Mouse (Mus musculus) lung, postnatal 0 days (tissue): Measurements from ENCODE around the gene Mast1. TPM values are rescaled to one million over a fixed set of nuclear protein-coding genes. Genes with fewer than 3 reads are reported as not detected.

Source experiments
- ATAC-seq: fragments of 200-750 bp; cut with Nextera tagmentation; 2 replicates; pipeline ENCODE4 v1.8.0; 2017; ENCODE audit warnings: moderate library complexity
- DNase-seq: peaks from one replicate; pipeline ENCODE4 v3.0.0-alpha.2; 2016; ENCODE audit warnings: low spot score
- H3K27ac ChIP-seq: fragments of 300-500 bp; sonication (generic); 2 replicates; pipeline ENCODE4 v1.5.1; 2014; ENCODE audit warnings: antibody characterized with exemption, mild to moderate bottlenecking, low read length, mixed read lengths
- H3K27me3 ChIP-seq: fragments of 300-500 bp; sonication (generic); replicated peaks from 2 replicates; pipeline ENCODE4 v1.6.1; 2014; ENCODE audit warnings: low read length, mixed read lengths; ENCODE audit not compliant: insufficient read depth
- H3K36me3 ChIP-seq: fragments of 300-500 bp; sonication (generic); 2 replicates; pipeline ENCODE4 v1.6.1; 2014; ENCODE audit warnings: low read length, mixed read lengths; ENCODE audit not compliant: insufficient read depth
- H3K4me1 ChIP-seq: fragments of 300-500 bp; sonication (generic); 2 replicates; pipeline ENCODE4 v1.6.1; 2014; ENCODE audit warnings: antibody characterized with exemption, low read depth, low read length, mixed read lengths; ENCODE audit not compliant: insufficient read depth
- H3K4me2 ChIP-seq: fragments of 300-500 bp; sonication (generic); replicated peaks from 2 replicates; pipeline ENCODE4 v1.6.1; 2014; ENCODE audit warnings: low read depth, mild to moderate bottlenecking, low read length, moderate library complexity, mixed read lengths
- H3K4me3 ChIP-seq: fragments of 300-500 bp; sonication (generic); 2 replicates; pipeline ENCODE4 v1.5.1; 2014; ENCODE audit warnings: low read depth, low read length
- H3K9ac ChIP-seq: fragments of 300-500 bp; sonication (generic); replicated peaks from 2 replicates; pipeline ENCODE4 v1.6.1; 2014; ENCODE audit warnings: low read depth, mild to moderate bottlenecking
- H3K9me3 ChIP-seq: fragments of 300-500 bp; sonication (generic); 2 replicates; pipeline ENCODE4 v1.6.1; 2016; ENCODE audit warnings: low read length, mixed read lengths
- CTCF ChIP-seq: IDR thresholded peaks from 2 replicates; pipeline ENCODE4 v1.5.1; 2016; ENCODE audit warnings: antibody characterized with exemption, mild to moderate bottlenecking
- EP300 ChIP-seq: IDR thresholded peaks from 2 replicates; pipeline ENCODE4 v1.6.1; 2016; ENCODE audit warnings: antibody characterized with exemption, mild to moderate bottlenecking, control low read depth
- WGBS: fragments of 180-500 bp; shearing (Covaris S2); extraction: QIAGEN DNeasy Blood & Tissue Kit; methylation state at CpG from one replicate; pipeline ENCODE4 v1.1.7; 2014; 5-methylcytosine and 5-hydroxymethylcytosine counted together
- polyA plus RNA-seq: library from polyadenylated mRNA; unstranded; fragments of >200 nt; fragmentation: Nextera tagmentation; extraction: Ambion mirVana; gene quantifications from 2 replicates; pipeline ENCODE4 v1.2.1, GENCODE M21; 2015

Gene Mast1
- polyA plus RNA-seq, 1 experiment from 2014 or later = 0.32 TPM

DNA sequence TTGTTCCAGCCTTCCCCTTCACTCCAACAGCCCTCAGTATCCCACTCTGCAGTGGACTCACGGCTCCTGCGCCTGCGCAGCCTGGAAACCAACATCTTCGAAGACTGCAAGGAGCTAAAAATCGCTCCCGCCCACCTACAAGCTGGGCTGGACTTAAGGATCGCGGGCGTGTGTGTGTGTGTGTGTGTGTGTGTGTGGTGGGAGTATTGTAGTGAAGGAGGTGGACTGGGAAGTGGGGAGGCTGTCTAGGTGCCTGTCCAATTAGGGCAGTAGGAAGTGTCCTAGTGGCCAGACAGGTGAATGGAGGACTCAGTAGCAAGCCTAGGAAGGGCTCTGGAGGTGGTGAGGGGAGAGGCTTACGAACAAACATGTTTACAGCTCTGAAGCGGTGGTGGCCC, 8.1 kb upstream of the Mast1 start:
- no peak for ATAC-seq
- H3K4me2 ChIP-seq = no peak overlapping the region

DNA sequence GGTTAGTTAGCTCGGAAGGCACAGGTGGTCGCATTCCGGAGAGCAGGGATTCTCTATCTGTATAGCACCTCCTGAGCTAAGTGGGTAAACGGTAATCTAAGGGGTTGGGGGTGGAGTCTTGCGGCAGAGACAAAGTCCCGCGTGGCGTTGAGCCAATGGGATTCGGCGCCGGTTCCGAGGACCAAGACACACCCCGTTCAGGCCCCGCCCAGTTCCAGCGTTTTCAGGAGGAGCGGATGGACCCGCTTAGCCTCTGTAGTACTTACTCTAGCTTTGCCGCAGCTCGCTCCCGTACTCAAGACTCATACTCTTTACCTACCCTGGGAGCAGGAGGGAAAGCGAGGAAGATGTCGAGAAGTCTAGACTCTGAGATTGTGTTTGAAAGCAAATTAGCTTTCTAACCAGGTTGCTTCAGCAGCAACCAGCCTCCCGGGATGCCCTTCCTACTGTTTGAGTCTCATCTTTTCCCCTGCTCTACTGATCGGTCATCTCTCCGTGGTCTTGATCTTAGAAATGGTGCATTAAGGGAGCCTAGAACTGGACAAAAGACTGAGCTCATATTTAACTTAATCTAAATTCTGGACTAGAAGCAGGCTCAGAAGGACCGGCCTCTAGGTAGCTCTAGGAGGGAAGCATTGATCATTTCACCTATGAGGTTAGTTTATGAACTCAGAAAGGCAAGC, 7.5 kb upstream of the Mast1 start:
- Histone ChIP-seq H3K27me3 (peaks cover 46% of the 10 kb centered on the region), H3K9ac (no peak overlapping the region)

More for the DNA sequence above, 8.1 kb upstream of the Mast1 start:
- Histone ChIP-seq H3K27me3 (peaks cover 48% of the 10 kb centered on the region), H3K27ac (no peak overlapping the region), H3K36me3 (no peaks in the 10 kb centered on the region), H3K4me3 (peak overlapping the region; percentile 32; the same call in 1 of the 2 replicates), H3K9me3 (no peaks in the 10 kb centered on the region), H3K9ac (no peak overlapping the region), H3K4me1 (no peaks in the 10 kb centered on the region)
- no peak for DNase-seq
- TF ChIP-seq CTCF (no peak), EP300 (no peak)
- WGBS = 8% methylated on average over 11 of the region's 11 CpGs

DNA sequence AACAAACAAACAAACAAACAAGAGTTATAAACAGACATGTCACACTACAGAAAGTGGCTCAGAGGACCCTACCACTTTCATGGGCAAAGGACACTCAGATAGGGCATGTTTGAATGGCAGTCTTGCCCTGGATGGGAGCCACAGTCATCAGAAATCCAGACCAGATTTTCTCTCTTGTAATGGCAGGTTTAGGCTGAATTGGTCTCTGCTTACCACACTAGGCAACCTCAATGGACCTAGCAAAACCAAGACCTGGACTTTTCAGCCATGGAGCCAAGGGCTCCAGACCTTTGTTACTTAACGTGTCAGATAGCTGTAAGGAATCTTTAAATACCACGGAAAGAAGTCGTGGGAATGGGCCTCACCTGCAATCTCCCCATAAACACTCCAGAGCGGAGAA, 6.5 kb upstream of the Mast1 start:
- DNase-seq (no peak), ATAC-seq (no peak)
- TF ChIP-seq EP300 (no peak), CTCF (no peak)
- Histone ChIP-seq H3K9ac (no peak overlapping the region), H3K4me2 (no peak overlapping the region), H3K27ac (no peak overlapping the region), H3K4me1 (no peaks in the 10 kb centered on the region), H3K4me3 (no peak overlapping the region), H3K27me3 (peaks cover 46% of the 10 kb centered on the region), H3K9me3 (no peaks in the 10 kb centered on the region), H3K36me3 (no peaks in the 10 kb centered on the region)
- 17% methylated on average over 4 of the region's 4 CpGs for WGBS

More for the DNA sequence above, 7.5 kb upstream of the Mast1 start:
- TF ChIP-seq EP300 (no peak), CTCF (no peak)
- no peak overlapping the region for H3K27ac ChIP-seq
- ATAC-seq = no peak
- H3K4me3 ChIP-seq = no peak overlapping the region
- peak; percentile 17 for DNase-seq
- no peaks in the 10 kb centered on the region for H3K4me1 ChIP-seq
- no peaks in the 10 kb centered on the region for H3K36me3 ChIP-seq
- 3% methylated on average over 26 of the region's 26 CpGs for WGBS
- H3K9me3 ChIP-seq = no peaks in the 10 kb centered on the region
- no peak overlapping the region for H3K4me2 ChIP-seq

DNA sequence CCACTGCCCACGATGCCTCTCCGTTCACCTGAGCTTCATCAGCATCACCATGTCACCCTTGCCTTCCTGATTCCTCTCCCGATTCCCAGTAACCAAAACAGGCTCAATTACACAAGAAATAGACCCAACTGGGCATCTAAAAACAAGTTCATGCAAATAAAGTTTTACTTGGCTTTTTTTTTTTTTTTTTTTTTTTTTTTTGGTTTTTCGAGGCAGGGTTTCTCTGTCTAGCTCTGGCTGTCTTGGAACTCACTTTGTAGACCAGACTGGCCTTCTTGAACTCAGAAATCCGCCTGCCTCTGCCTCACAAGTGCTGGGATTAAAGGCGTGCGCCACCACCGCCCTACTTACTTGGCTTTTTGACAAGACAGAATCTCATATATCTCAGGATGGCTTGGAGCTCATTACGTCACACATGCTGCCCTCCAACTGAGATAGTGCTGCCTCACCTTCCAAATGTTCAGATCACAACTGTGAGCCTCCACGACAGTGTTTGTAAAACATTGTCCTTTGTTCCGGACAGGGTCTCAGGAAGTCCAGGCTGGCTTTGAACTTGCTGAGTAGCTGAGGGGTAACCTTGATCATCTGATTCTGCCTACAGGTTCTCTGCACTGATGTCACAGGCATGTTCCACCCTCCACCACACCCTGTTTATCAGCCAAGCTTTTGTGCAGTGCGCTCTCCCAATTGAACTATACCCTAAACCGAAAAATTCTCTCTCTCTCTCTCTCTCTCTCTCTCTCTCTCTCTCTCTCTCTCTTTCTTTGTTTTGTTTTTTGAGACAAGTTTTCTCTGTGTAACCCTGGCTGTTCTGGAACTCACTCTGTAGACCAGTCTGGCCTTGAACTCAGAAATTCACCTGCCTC, 694 bp upstream of the Mast1 start:
- 57% methylated on average over 13 of the region's 13 CpGs for WGBS
- no peak for ATAC-seq

GRCm38 (mm10) chr8:84936041-84936961, 858 bp downstream of the Mast1 start:
- peak overlapping the region; percentile 55; the same call in 1 of the 2 replicates for H3K4me2 ChIP-seq
- no peak overlapping the region for H3K9ac ChIP-seq
- DNase-seq (no peak), ATAC-seq (no peak)
- TF ChIP-seq EP300 (no peak), CTCF (no peak)
- H3K27ac ChIP-seq = no peak overlapping the region
- H3K9me3 ChIP-seq = no peaks in the 10 kb centered on the region
- peaks cover 30% of the 10 kb centered on the region for H3K27me3 ChIP-seq
- H3K4me3 ChIP-seq = 0 out of 2 replicates have a peak overlapping the region, but pooled peaks have one; percentile 20
- H3K36me3 ChIP-seq = no peaks in the 10 kb centered on the region
- no peaks in the 10 kb centered on the region for H3K4me1 ChIP-seq
- WGBS = 22% methylated on average over 23 of the region's 23 CpGs

More for the DNA sequence above, 694 bp upstream of the Mast1 start:
- Histone ChIP-seq H3K27ac (no peak overlapping the region), H3K9me3 (no peaks in the 10 kb centered on the region), H3K4me1 (no peaks in the 10 kb centered on the region), H3K4me3 (no peak overlapping the region), H3K4me2 (no peak overlapping the region), H3K36me3 (no peaks in the 10 kb centered on the region), H3K27me3 (peaks cover 30% of the 10 kb centered on the region), H3K9ac (no peak overlapping the region)
- no peak for TF ChIP-seq EP300
- no peak for TF ChIP-seq CTCF
- no peak for DNase-seq
